Mouse (Mus musculus) lung, postnatal 25 days (tissue): ENCODE measurements around the gene Kcnh6.

Experiments used
- DNase-seq: peaks from one replicate; pipeline ENCODE4 v3.0.0; 2022; ENCODE audit warnings: low spot score

Gene Kcnh6

DNA sequence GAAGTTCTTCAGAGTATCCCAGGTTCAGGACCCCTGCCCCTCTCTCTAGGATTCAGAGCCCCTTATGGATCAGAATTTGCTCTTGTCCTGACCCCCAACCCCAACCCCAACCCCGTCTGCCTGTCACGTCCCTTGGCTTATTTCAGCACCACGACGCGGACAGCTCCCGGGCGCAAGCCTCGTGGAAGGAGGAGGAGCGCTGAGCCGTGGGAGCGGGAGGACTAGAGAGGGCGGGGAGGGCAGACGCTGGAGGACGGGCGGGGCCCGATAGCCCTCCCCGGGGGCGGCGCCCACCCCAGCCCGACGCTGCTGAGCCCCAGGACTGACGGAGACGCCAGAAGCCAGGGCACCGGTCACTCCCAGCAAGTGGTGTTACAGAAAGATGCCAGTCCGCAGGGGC lies at the start of gene Kcnh6:
Kcnh6 (plus strand) TSS at position 304 of the 400 bp plus-strand sequence.
- peak; percentile 55 for DNase-seq

GRCm38 (mm10) chr11:105958566-105958965 lies 49.4 kb upstream of the Kcnh6 start:
- no peak for DNase-seq

DNA sequence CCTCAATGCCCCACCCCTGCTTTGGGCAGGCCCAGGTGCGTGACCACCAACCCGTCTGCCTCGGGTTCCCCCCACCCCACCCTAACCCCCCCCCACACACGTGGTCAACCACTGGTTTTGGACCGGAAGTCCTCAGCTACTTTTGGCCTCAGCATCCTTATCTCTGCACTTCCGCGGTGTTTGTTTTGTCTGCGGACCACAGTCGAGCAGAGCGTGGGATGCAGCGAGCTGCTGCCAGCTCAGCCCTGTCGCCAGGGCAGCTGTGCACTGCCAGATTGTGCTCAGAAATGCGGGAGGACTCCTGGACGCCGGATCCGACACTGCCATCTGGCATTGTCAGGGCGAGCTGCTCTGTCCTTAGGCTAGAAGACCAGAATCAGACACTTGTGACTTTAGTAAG lies 48.6 kb upstream of the Kcnh6 start:
- peak; percentile 57 for DNase-seq

- no peak for DNase-seq
Measured at GRCm38 (mm10) chr11:105964691-105965090, 43.2 kb upstream of the Kcnh6 start.

GRCm38 (mm10) chr11:105966288-105966687 lies 41.6 kb upstream of the Kcnh6 start:
- DNase-seq: no peak

DNA sequence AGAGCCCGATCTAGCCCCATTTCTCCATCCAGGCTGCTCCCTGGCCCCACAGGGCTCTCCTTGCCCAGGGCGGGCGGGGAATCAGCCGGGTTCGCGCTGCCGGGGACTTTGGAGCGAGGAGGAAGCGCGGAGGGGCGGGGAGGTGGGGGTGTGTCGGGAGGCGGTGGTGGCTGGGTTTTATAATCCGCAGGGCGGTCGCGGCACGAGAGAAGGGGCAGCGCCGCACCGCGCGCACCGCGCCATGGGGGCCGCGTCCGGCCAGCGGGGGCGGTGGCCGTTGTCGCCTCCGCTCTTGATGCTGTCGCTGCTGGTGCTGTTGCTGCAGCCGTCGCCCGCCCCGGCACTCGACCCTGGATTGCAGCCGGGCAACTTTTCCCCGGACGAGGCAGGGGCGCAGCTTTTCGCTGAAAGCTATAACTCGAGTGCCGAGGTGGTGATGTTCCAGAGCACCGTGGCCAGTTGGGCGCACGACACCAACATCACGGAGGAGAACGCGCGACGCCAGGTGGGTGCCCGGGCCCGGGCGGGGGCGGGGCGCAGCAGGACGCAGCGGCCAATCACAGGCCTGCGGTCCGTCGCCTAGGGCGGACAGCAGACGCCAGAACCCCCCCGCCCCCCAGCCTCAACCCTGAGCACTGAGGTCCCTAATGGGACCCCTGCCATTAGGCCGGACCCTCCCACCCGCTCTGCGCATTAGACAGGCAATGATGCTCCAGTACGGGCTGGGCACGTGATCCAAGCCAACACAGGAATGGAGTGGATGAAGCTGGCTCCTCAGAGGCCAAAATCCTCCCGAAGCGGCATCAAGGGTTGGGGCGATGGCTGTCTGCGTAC lies 40.0 kb upstream of the Kcnh6 start, which contains the start of gene Ace:
Ace (plus strand) TSS at position 205 of the 834 bp plus-strand sequence.
- peak; percentile 66 for DNase-seq

DNA sequence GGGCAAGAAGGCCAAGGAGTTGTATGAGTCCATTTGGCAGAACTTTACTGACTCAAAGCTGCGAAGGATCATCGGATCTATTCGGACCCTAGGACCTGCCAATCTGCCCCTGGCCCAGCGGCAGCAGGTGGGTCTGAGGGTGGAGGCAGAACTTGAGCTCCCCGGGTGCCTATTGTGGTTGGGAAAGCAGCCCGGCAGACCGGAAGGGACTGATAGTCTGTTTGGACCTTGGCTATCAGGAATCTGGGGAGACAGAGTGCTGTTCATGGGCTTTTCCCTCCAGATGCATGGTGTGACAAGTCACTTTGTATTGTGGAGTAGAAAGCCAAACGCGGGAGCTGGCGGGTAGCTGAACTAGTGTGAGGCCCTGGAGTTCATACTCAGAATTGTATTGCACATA lies 39.0 kb upstream of the Kcnh6 start:
- no peak for DNase-seq

- peak; percentile 81 for DNase-seq
Measured at GRCm38 (mm10) chr11:105969516-105969915, 38.4 kb upstream of the Kcnh6 start.

GRCm38 (mm10) chr11:105974593-105974992 lies 33.3 kb upstream of the Kcnh6 start:
- no peak for DNase-seq

- DNase-seq: no peak
Measured at GRCm38 (mm10) chr11:105975050-105975449, 32.9 kb upstream of the Kcnh6 start.

GRCm38 (mm10) chr11:105975636-105976035 lies 32.3 kb upstream of the Kcnh6 start:
- DNase-seq: no peak

GRCm38 (mm10) chr11:105978232-105978631 lies 29.7 kb upstream of the Kcnh6 start:
- DNase-seq: no peak

DNA sequence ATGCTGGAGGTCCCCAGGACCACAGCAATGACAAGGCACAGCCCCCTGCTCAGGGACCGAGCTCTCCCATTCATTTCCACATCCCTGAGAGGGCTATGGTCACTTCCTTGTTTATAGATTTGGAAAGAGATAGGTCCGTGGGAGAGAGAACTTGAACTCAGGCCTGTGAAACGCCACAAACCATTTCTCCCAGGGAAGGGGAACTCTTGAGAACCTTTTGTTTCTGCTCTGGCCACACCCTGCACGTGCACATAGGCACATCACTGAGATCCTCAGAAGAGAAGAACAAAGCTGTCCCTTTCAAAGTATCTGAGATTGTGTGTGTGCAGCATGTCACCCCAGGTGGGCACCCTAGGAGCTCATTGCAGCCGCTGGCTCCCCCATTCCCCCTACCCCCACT lies 29.3 kb upstream of the Kcnh6 start:
- peak; percentile 72 for DNase-seq

DNA sequence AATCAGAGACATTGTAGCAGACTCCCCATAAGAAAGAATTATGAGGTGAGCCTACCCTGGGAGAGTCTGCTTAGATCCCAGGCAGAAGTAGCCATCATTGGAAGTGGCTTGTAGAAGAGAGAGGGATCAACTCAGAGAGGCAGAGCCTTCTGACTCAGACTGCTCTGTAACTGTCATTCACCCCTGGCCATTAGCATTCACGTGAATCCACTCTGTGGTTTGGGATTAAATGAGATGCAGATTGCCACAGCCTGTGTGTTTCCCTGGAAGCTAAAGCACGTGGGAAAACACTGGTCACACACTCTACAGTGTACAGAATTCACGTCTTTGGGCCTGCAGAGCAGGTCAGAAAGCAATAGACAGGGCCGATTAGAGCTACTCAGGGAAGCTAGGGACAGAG lies 23.5 kb upstream of the Kcnh6 start:
- DNase-seq: no peak

GRCm38 (mm10) chr11:105987446-105987845 lies 20.5 kb upstream of the Kcnh6 start:
- peak; percentile 87 for DNase-seq

GRCm38 (mm10) chr11:105989446-105989845 lies 18.5 kb upstream of the Kcnh6 start:
- DNase-seq: peak; percentile 65

GRCm38 (mm10) chr11:105990231-105990630 lies 17.7 kb upstream of the Kcnh6 start:
- DNase-seq: peak; percentile 64

- no peak for DNase-seq
Measured at GRCm38 (mm10) chr11:105994375-105994774, 13.5 kb upstream of the Kcnh6 start, which contains the start of gene Ace3. Gene Ace3 (plus strand): TSS chr11:105994675.

GRCm38 (mm10) chr11:106000062-106000461 lies 7.9 kb upstream of the Kcnh6 start:
- no peak for DNase-seq

DNA sequence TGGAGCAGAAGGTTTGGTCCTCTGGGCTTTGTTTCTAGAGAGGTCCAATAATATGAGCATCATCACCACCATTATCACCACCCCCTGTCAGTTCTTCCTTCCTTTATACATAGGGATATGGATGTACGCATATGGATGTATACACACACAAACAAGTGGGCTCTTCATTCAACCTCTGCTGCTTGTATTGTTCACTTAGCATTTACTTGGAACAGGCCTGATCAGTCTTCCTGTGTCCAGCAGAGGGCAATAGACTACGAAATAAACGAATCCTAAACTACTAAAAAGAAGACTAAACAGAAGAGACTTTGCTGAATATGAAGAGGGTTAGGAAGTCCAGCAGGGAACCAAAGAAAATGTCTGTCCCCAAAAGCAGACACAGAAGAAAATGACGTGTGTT lies 6.2 kb upstream of the Kcnh6 start:
- DNase-seq: peak; percentile 23

GRCm38 (mm10) chr11:106004576-106004975 lies 3.3 kb upstream of the Kcnh6 start:
- DNase-seq: no peak

GRCm38 (mm10) chr11:106005970-106006369 lies 2.0 kb upstream of the Kcnh6 start:
- DNase-seq: no peak

DNA sequence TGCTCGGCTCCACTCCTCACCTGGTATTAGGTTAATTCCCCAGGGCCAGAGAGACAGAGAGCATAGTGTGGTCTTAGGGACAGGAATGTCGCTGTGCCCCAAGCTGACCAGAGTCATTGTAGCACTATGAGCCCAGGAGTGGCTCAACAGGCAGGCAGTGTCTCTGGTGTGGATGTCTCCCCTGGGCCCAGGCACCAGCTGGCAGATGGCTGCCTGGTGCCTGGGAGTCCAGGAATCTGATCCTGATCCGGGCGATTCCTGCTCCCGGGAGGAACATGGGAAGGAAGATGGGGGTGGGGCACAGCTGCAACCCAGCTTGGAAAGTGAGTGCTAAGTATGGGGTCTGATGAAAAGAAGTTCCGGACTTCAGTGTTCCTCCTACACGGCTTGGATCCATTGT lies 4.8 kb downstream of the Kcnh6 start:
- DNase-seq: no peak
